Mouse (Mus musculus) hindbrain, embryonic 10.5 days (tissue): ENCODE measurements around the gene Dusp18. TPM values are rescaled to one million over a fixed set of nuclear protein-coding genes. Genes with fewer than 3 reads are reported as not detected.

Experiments
- DNase-seq: peaks from one replicate; pipeline ENCODE4 v3.0.0-alpha.2; 2017; ENCODE audit warnings: low spot score
- H3K27ac ChIP-seq: fragments of 300-500 bp; sonication (generic); 2 replicates; pipeline ENCODE4 v1.5.1; 2016; ENCODE audit warnings: mild to moderate bottlenecking, moderate library complexity
- H3K27me3 ChIP-seq: fragments of 300-500 bp; sonication (generic); 2 replicates; pipeline ENCODE4 v1.6.1; 2016; ENCODE audit warnings: mild to moderate bottlenecking; ENCODE audit not compliant: poor library complexity, insufficient read depth, severe bottlenecking
- H3K36me3 ChIP-seq: fragments of 300-500 bp; sonication (generic); 2 replicates; pipeline ENCODE4 v1.6.1; 2016; ENCODE audit warnings: mild to moderate bottlenecking, moderate library complexity
- H3K4me1 ChIP-seq: fragments of 300-500 bp; sonication (generic); replicated peaks from 2 replicates; pipeline ENCODE4 v1.6.1; 2016; ENCODE audit warnings: mild to moderate bottlenecking
- H3K4me3 ChIP-seq: fragments of 300-500 bp; sonication (generic); 2 replicates; pipeline ENCODE4 v1.5.1; 2016; ENCODE audit warnings: mild to moderate bottlenecking, moderate library complexity
- H3K9me3 ChIP-seq: fragments of 300-500 bp; sonication (generic); 2 replicates; pipeline ENCODE4 v1.6.1; 2016; ENCODE audit warnings: mild to moderate bottlenecking, moderate library complexity
- WGBS: fragments of 180-500 bp; shearing (Covaris S2); methylation state at CpG from one replicate; pipeline ENCODE4 v1.1.7; 2016; 5-methylcytosine and 5-hydroxymethylcytosine counted together
- polyA plus RNA-seq: library from polyadenylated mRNA; unstranded; fragments of >200 nt; fragmentation: Nextera tagmentation; extraction: Ambion mirVana; gene quantifications from 2 replicates; pipeline ENCODE4 v1.2.1, GENCODE M21; 2016

Gene Dusp18
- 19.9 and 23.4 TPM in 2 replicates for polyA plus RNA-seq

GRCm38 (mm10) chr11:3894406-3895281 is at the start of gene Dusp18, which contains the start of gene 4921536K21Rik:
TSS of gene Dusp18 (plus strand) at chr11:3895240.
TSS of gene 4921536K21Rik (minus strand) at chr11:3895098.
- Histone ChIP-seq H3K4me1 (peaks cover 10% of the 10 kb centered on the region), H3K4me3 (peak within 1 kb of the TSS; percentile 65), H3K27ac (peak within 1 kb of the TSS; percentile 93), H3K27me3 (no peaks in the 10 kb centered on the region), H3K9me3 (0 out of 2 replicates have a peak, but pooled peaks cover 2% of the 10 kb centered on the region), H3K36me3 (peaks cover 34% of the 10 kb centered on the region)
- DNase-seq = peak; percentile 97
- WGBS = 3% methylated on average over 46 of the region's 46 CpGs

- Histone ChIP-seq H3K9me3 (no peaks in the 10 kb centered on the region; the same call in 1 of the 2 replicates), H3K27ac (no peak overlapping the region), H3K4me3 (no peak overlapping the region), H3K36me3 (no peaks in the 10 kb centered on the region), H3K27me3 (no peaks in the 10 kb centered on the region), H3K4me1 (no peaks in the 10 kb centered on the region)
- DNase-seq = no peak
- WGBS = 66% methylated on average over 2 of the region's 2 CpGs
Measured at GRCm38 (mm10) chr11:3846351-3846750, 48.7 kb upstream of the Dusp18 start.

- no peaks in the 10 kb centered on the region for H3K4me1 ChIP-seq
- H3K9me3 ChIP-seq = no peaks in the 10 kb centered on the region; the same call in 1 of the 2 replicates
- H3K27ac ChIP-seq = no peak overlapping the region
- H3K27me3 ChIP-seq = no peaks in the 10 kb centered on the region
- 81% methylated on average over 15 of the region's 15 CpGs for WGBS
- H3K36me3 ChIP-seq = no peaks in the 10 kb centered on the region
- peak; percentile 5 for DNase-seq
- H3K4me3 ChIP-seq = no peak overlapping the region
Measured at GRCm38 (mm10) chr11:3849469-3850314, 45.3 kb upstream of the Dusp18 start.

GRCm38 (mm10) chr11:3850315-3850614 is 44.8 kb upstream of the Dusp18 start:
- DNase-seq = no peak
- Histone ChIP-seq H3K27ac (no peak overlapping the region), H3K4me1 (no peaks in the 10 kb centered on the region), H3K4me3 (no peak overlapping the region), H3K9me3 (peaks cover 2% of the 10 kb centered on the region; the same call in 1 of the 2 replicates), H3K36me3 (no peaks in the 10 kb centered on the region), H3K27me3 (no peaks in the 10 kb centered on the region)
- 80% methylated on average over 2 of the region's 2 CpGs for WGBS

- WGBS = 77% methylated on average over 5 of the region's 5 CpGs
- Histone ChIP-seq H3K36me3 (no peaks in the 10 kb centered on the region), H3K27me3 (no peaks in the 10 kb centered on the region), H3K9me3 (peaks cover 2% of the 10 kb centered on the region; the same call in 1 of the 2 replicates), H3K4me3 (no peak overlapping the region), H3K4me1 (no peaks in the 10 kb centered on the region), H3K27ac (no peak overlapping the region)
- no peak for DNase-seq
Measured at GRCm38 (mm10) chr11:3850746-3851277, 44.2 kb upstream of the Dusp18 start.

GRCm38 (mm10) chr11:3851872-3852271 is 43.2 kb upstream of the Dusp18 start:
- H3K27me3 ChIP-seq = no peaks in the 10 kb centered on the region
- no peak overlapping the region for H3K27ac ChIP-seq
- no peaks in the 10 kb centered on the region for H3K36me3 ChIP-seq
- WGBS = 82% methylated on average over 4 of the region's 4 CpGs
- H3K4me3 ChIP-seq = no peak overlapping the region
- DNase-seq = no peak
- no peaks in the 10 kb centered on the region for H3K4me1 ChIP-seq
- H3K9me3 ChIP-seq = peaks cover 2% of the 10 kb centered on the region; the same call in 1 of the 2 replicates

- no peak for DNase-seq
- 96% methylated on average over 10 of the region's 10 CpGs for WGBS
- H3K27me3 ChIP-seq = no peaks in the 10 kb centered on the region
- no peaks in the 10 kb centered on the region for H3K36me3 ChIP-seq
- no peak overlapping the region for H3K27ac ChIP-seq
- no peak overlapping the region for H3K4me3 ChIP-seq
- no peaks in the 10 kb centered on the region for H3K4me1 ChIP-seq
- peaks cover 2% of the 10 kb centered on the region; the same call in 1 of the 2 replicates for H3K9me3 ChIP-seq
Measured at GRCm38 (mm10) chr11:3853031-3853430, 42.0 kb upstream of the Dusp18 start.

GRCm38 (mm10) chr11:3853481-3854034 is 41.5 kb upstream of the Dusp18 start:
- H3K9me3 ChIP-seq = peaks cover 2% of the 10 kb centered on the region; the same call in 1 of the 2 replicates
- no peaks in the 10 kb centered on the region for H3K27me3 ChIP-seq
- H3K4me1 ChIP-seq = no peaks in the 10 kb centered on the region
- DNase-seq = no peak
- H3K36me3 ChIP-seq = no peaks in the 10 kb centered on the region
- no peak overlapping the region for H3K27ac ChIP-seq
- H3K4me3 ChIP-seq = no peak overlapping the region
- WGBS = 84% methylated on average over 5 of the region's 5 CpGs

- DNase-seq = no peak
- Histone ChIP-seq H3K9me3 (peaks cover 2% of the 10 kb centered on the region; the same call in 1 of the 2 replicates), H3K36me3 (no peaks in the 10 kb centered on the region), H3K4me1 (no peaks in the 10 kb centered on the region), H3K27ac (no peak overlapping the region), H3K27me3 (no peaks in the 10 kb centered on the region), H3K4me3 (no peak overlapping the region)
- 90% methylated on average over 3 of the region's 3 CpGs for WGBS
Measured at GRCm38 (mm10) chr11:3854156-3854555, 40.9 kb upstream of the Dusp18 start.

GRCm38 (mm10) chr11:3855846-3856245 is 39.2 kb upstream of the Dusp18 start:
- DNase-seq = no peak
- Histone ChIP-seq H3K4me1 (no peaks in the 10 kb centered on the region), H3K27ac (no peak overlapping the region), H3K9me3 (0 out of 2 replicates have a peak, but pooled peaks cover 2% of the 10 kb centered on the region), H3K36me3 (no peaks in the 10 kb centered on the region), H3K27me3 (no peaks in the 10 kb centered on the region), H3K4me3 (no peak overlapping the region)
- 87% methylated on average over 5 of the region's 5 CpGs for WGBS

- 74% methylated on average over 5 of the region's 5 CpGs for WGBS
- 0 out of 2 replicates have a peak, but pooled peaks cover 2% of the 10 kb centered on the region for H3K9me3 ChIP-seq
- H3K4me3 ChIP-seq = no peak overlapping the region
- peaks cover 18% of the 10 kb centered on the region for H3K27me3 ChIP-seq
- no peaks in the 10 kb centered on the region for H3K36me3 ChIP-seq
- no peak for DNase-seq
- H3K27ac ChIP-seq = no peak overlapping the region
- H3K4me1 ChIP-seq = no peaks in the 10 kb centered on the region
Measured at GRCm38 (mm10) chr11:3857902-3858301, 37.1 kb upstream of the Dusp18 start.

- Histone ChIP-seq H3K4me1 (peaks cover 17% of the 10 kb centered on the region), H3K27ac (no peak overlapping the region), H3K36me3 (no peaks in the 10 kb centered on the region), H3K9me3 (0 out of 2 replicates have a peak, but pooled peaks cover 2% of the 10 kb centered on the region), H3K27me3 (peaks cover 36% of the 10 kb centered on the region), H3K4me3 (no peak overlapping the region)
- WGBS = 93% methylated on average over 4 of the region's 4 CpGs
- no peak for DNase-seq
Measured at GRCm38 (mm10) chr11:3859778-3860177, 35.3 kb upstream of the Dusp18 start.
